Mouse (Mus musculus) lung, embryonic 14.5 days (tissue): ENCODE data around the gene Pfas. TPM values are rescaled to one million over a fixed set of nuclear protein-coding genes. Genes with fewer than 3 reads are reported as not detected.

Experiments
- ATAC-seq: fragments of 200-750 bp; cut with Nextera tagmentation; 2 replicates; pipeline ENCODE4 v1.8.0; 2017; ENCODE audit warnings: mild to moderate bottlenecking, moderate TSS enrichment, moderate library complexity; ENCODE audit not compliant: insufficient read depth
- DNase-seq: peaks from one replicate; pipeline ENCODE4 v3.0.0-alpha.2; 2015
- H3K27ac ChIP-seq: fragments of 300-500 bp; sonication (generic); 2 replicates; pipeline ENCODE4 v1.5.1; 2014; ENCODE audit warnings: low read depth, mild to moderate bottlenecking, moderate library complexity
- H3K27me3 ChIP-seq: fragments of 300-500 bp; sonication (generic); 2 replicates; pipeline ENCODE4 v1.6.1; 2014; ENCODE audit warnings: low read length, control low read depth; ENCODE audit not compliant: insufficient read depth
- H3K36me3 ChIP-seq: fragments of 300-500 bp; sonication (generic); 2 replicates; pipeline ENCODE4 v1.6.1; 2014; ENCODE audit warnings: control low read depth; ENCODE audit not compliant: insufficient read depth
- H3K4me1 ChIP-seq: fragments of 300-500 bp; sonication (generic); 2 replicates; pipeline ENCODE4 v1.6.1; 2014; ENCODE audit warnings: antibody characterized with exemption, control low read depth; ENCODE audit not compliant: insufficient read depth
- H3K4me2 ChIP-seq: fragments of 300-500 bp; sonication (generic); 2 replicates; pipeline ENCODE4 v1.6.1; 2014; ENCODE audit warnings: mild to moderate bottlenecking
- H3K4me3 ChIP-seq: fragments of 300-500 bp; sonication (generic); 2 replicates; pipeline ENCODE4 v1.5.1; 2014; ENCODE audit warnings: low read depth, low read length
- H3K9ac ChIP-seq: fragments of 300-500 bp; sonication (generic); 2 replicates; pipeline ENCODE4 v1.6.1; 2014
- H3K9me3 ChIP-seq: fragments of 300-500 bp; sonication (generic); 2 replicates; pipeline ENCODE4 v1.6.1; 2016; ENCODE audit warnings: low read depth, low read length, control low read depth
- CTCF ChIP-seq: IDR thresholded peaks from 2 replicates; pipeline ENCODE4 v1.5.1; 2016; ENCODE audit warnings: antibody characterized with exemption, low read depth
- WGBS: fragments of 180-500 bp; shearing (Covaris S2); extraction: QIAGEN DNeasy Blood & Tissue Kit; methylation state at CpG from one replicate; pipeline ENCODE4 v1.1.7; 2014; 5-methylcytosine and 5-hydroxymethylcytosine counted together
- polyA plus RNA-seq: library from polyadenylated mRNA; unstranded; fragments of >200 nt; fragmentation: Nextera tagmentation; extraction: Ambion mirVana; gene quantifications from 2 replicates; pipeline ENCODE4 v1.2.1, GENCODE M21; 2014

Pfas gene
- polyA plus RNA-seq, 1 experiment from 2014 or later, result 43.3 TPM

- H3K4me3 ChIP-seq, result peak overlapping the region; percentile 39
- H3K4me1 ChIP-seq, result no peaks in the 10 kb centered on the region
- H3K9ac ChIP-seq, result peak overlapping the region; percentile 18
- H3K9me3 ChIP-seq, result no peaks in the 10 kb centered on the region
- H3K4me2 ChIP-seq, result peak overlapping the region; percentile 70
- ATAC-seq (no peak), DNase-seq (no peak)
- H3K36me3 ChIP-seq, result no peaks in the 10 kb centered on the region
- H3K27me3 ChIP-seq, result peaks cover 29% of the 10 kb centered on the region
- no peak for TF ChIP-seq CTCF
- no peak overlapping the region for H3K27ac ChIP-seq
- 9% methylated on average over 13 of the region's 13 CpGs for WGBS
Measured at GRCm38 (mm10) chr11:68953903-68954302, 54.4 kb downstream of the Pfas start.

GRCm38 (mm10) chr11:68947542-68947993, 60.7 kb downstream of the Pfas start:
- Histone ChIP-seq H3K4me1 (no peaks in the 10 kb centered on the region), H3K27me3 (peaks cover 8% of the 10 kb centered on the region; the same call in 1 of the 2 replicates), H3K4me3 (no peak overlapping the region), H3K9me3 (no peaks in the 10 kb centered on the region), H3K27ac (no peak overlapping the region), H3K4me2 (no peak overlapping the region; the same call in 1 of the 2 replicates), H3K36me3 (no peaks in the 10 kb centered on the region), H3K9ac (no peak overlapping the region)
- 2% methylated on average over 12 of the region's 12 CpGs for WGBS
- DNase-seq, result no peak
- TF ChIP-seq CTCF, result no peak
- no peak for ATAC-seq

GRCm38 (mm10) chr11:68946806-68947440, 61.3 kb downstream of the Pfas start:
- Histone ChIP-seq H3K36me3 (no peaks in the 10 kb centered on the region), H3K9me3 (no peaks in the 10 kb centered on the region), H3K4me1 (no peaks in the 10 kb centered on the region), H3K4me2 (peak overlapping the region; percentile 25; the same call in 1 of the 2 replicates), H3K27ac (no peak overlapping the region), H3K9ac (no peak overlapping the region), H3K27me3 (peaks cover 8% of the 10 kb centered on the region; the same call in 1 of the 2 replicates), H3K4me3 (no peak overlapping the region)
- ATAC-seq (no peak), DNase-seq (no peak)
- WGBS, result 10% methylated on average over 14 of the region's 16 CpGs
- no peak for TF ChIP-seq CTCF

GRCm38 (mm10) chr11:68946001-68946400, 62.3 kb downstream of the Pfas start:
- 86% methylated on average over 4 of the region's 4 CpGs for WGBS
- Histone ChIP-seq H3K4me1 (no peaks in the 10 kb centered on the region), H3K27me3 (peaks cover 8% of the 10 kb centered on the region; the same call in 1 of the 2 replicates), H3K9me3 (no peaks in the 10 kb centered on the region), H3K27ac (no peak overlapping the region), H3K36me3 (no peaks in the 10 kb centered on the region), H3K4me2 (no peak overlapping the region), H3K4me3 (no peak overlapping the region), H3K9ac (no peak overlapping the region)
- no peak for ATAC-seq
- no peak for TF ChIP-seq CTCF
- DNase-seq, result no peak

GRCm38 (mm10) chr11:68945245-68945644, 63.0 kb downstream of the Pfas start:
- no peaks in the 10 kb centered on the region for H3K36me3 ChIP-seq
- ATAC-seq (no peak), DNase-seq (no peak)
- no peaks in the 10 kb centered on the region for H3K4me1 ChIP-seq
- no peak for TF ChIP-seq CTCF
- WGBS, result 75% methylated on average over 2 of the region's 2 CpGs
- no peak overlapping the region for H3K4me3 ChIP-seq
- no peaks in the 10 kb centered on the region for H3K9me3 ChIP-seq
- H3K27ac ChIP-seq, result no peak overlapping the region
- H3K9ac ChIP-seq, result no peak overlapping the region
- H3K4me2 ChIP-seq, result no peak overlapping the region
- H3K27me3 ChIP-seq, result peaks cover 8% of the 10 kb centered on the region; the same call in 1 of the 2 replicates

GRCm38 (mm10) chr11:68942731-68943130, 65.5 kb downstream of the Pfas start:
- WGBS, result 79% methylated on average over 8 of the region's 8 CpGs
- no peak overlapping the region for H3K4me3 ChIP-seq
- ATAC-seq (no peak), DNase-seq (no peak)
- peaks cover 8% of the 10 kb centered on the region; the same call in 1 of the 2 replicates for H3K27me3 ChIP-seq
- no peak overlapping the region for H3K4me2 ChIP-seq
- no peak overlapping the region for H3K9ac ChIP-seq
- no peak overlapping the region for H3K27ac ChIP-seq
- no peaks in the 10 kb centered on the region for H3K4me1 ChIP-seq
- no peaks in the 10 kb centered on the region for H3K9me3 ChIP-seq
- no peaks in the 10 kb centered on the region for H3K36me3 ChIP-seq
- TF ChIP-seq CTCF, result no peak

GRCm38 (mm10) chr11:68940516-68940915, 67.7 kb downstream of the Pfas start:
- ATAC-seq, result no peak
- no peaks in the 10 kb centered on the region for H3K4me1 ChIP-seq
- no peak overlapping the region for H3K27ac ChIP-seq

More at GRCm38 (mm10) chr11:68940516-68940915, 67.7 kb downstream of the Pfas start:
- H3K4me3 ChIP-seq, result peak overlapping the region; percentile 38
- DNase-seq, result no peak
- H3K27me3 ChIP-seq, result no peaks in the 10 kb centered on the region
- H3K9ac ChIP-seq, result peak overlapping the region; percentile 49
- TF ChIP-seq CTCF, result no peak
- no peaks in the 10 kb centered on the region for H3K36me3 ChIP-seq
- WGBS, result 44% methylated on average over 4 of the region's 4 CpGs
- no peaks in the 10 kb centered on the region for H3K9me3 ChIP-seq
- peak overlapping the region; percentile 58 for H3K4me2 ChIP-seq
